1 mouse cellular context compared by ENCODE assay signal in genomic region chr19:7295959-7296358, GRCm38 (mm10).
TF ChIP-seq lines count a peak whose summit lies in the region.

No protein-coding gene starts in this region.

TF ChIP-seq in CH12.LX, 34 proteins besides CTCF, POLR2A, EP300 and RAD21 (continued from another document):
- TF ChIP-seq BHLHE40 (IDR thresholded peaks at IDR 0.05; ENCODE audit: low read depth, low read length): no peak
- no peak for TF ChIP-seq JUND (conservative IDR thresholded peaks at IDR 0.05; ENCODE audit: low read depth, low read length)
